Mouse (Mus musculus): ENCODE measurements around the gene Erbb3.

Erbb3 gene

DNA sequence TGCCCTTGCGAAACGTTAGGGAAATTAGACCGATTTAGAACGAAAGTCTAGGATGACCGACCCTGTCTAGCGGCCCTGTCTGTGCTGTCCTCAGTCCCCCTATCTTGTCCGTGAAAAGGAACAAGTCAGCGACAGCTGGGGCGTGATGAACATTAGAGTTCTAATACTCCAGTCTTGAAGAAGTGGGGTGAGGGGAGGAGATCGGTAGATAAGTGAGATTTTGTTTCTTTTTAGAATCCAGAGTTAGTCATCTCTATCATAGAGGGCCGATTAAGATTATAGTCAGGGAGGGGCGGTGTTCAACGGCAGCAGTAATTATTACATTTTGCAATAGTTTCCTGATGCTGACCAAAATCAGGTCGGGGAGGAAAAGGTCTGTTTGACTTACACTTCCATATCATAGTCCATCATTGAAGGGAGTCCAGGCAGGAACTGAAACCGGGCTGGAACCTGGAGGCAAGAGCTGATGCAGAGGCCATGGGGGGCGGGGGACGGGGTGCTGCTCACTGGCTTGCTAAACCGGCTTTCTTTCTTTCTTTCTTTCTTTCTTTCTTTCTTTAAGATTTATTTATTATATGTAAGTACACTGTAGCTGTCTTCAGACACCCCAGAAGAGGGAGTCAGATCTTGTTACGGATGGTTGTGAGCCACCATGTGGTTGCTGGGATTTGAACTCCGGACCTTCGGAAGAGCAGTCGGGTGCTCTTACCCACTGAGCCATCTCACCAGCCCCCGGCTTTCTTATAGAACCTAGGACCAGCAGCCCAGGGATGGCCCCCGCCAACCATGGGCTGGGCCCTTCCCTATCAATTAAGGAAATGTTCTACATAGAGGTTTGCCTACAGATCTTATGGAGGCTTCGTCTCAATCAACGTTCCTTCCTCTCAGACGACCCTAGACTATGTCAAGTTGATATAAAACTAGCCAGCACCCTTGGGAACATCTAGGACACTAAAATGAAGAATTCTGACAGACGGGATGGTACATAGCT is 62.8 kb downstream of the Erbb3 start:
- DNase-seq (ENCODE audit: extremely low read depth, low read depth), result peak; percentile 23

DNA sequence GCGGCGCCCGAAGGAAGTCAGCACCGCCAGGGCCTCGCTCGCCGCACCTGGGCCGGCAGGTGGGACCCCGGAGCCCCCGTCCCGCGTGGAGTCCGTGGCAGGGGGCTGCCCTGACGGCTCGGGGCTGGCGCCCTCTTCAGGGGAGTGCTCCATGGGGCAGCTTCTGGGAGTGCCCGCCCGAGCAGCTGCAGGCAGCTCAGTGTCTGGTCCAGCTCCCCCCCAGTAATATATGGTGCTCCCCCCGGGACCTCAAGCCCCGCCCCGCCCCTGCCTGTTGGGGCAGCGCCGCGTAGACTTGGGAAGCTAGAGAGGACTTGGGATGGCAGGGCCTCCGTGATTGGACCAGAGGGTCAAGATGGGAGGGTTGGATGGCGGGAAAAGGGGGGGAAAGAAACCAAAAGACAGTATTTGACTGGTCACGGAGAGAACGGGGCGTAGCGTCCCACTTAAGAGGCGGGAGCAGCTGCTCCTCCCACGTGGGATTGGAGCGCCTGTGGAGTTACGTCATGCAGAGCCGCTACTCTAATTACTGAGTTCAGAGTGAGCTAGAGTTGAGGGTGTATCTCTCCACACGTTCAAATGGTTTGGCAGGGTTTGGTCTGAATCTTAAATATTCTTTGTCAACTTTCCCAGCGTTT is 63.7 kb downstream of the Erbb3 start, which contains the start of gene Esyt1:
Gene Esyt1, minus strand, starts transcription at position 201 of the 638 bp plus-strand sequence.
- peak; percentile 100 for DNase-seq (ENCODE audit: extremely low read depth, low read depth)

DNA sequence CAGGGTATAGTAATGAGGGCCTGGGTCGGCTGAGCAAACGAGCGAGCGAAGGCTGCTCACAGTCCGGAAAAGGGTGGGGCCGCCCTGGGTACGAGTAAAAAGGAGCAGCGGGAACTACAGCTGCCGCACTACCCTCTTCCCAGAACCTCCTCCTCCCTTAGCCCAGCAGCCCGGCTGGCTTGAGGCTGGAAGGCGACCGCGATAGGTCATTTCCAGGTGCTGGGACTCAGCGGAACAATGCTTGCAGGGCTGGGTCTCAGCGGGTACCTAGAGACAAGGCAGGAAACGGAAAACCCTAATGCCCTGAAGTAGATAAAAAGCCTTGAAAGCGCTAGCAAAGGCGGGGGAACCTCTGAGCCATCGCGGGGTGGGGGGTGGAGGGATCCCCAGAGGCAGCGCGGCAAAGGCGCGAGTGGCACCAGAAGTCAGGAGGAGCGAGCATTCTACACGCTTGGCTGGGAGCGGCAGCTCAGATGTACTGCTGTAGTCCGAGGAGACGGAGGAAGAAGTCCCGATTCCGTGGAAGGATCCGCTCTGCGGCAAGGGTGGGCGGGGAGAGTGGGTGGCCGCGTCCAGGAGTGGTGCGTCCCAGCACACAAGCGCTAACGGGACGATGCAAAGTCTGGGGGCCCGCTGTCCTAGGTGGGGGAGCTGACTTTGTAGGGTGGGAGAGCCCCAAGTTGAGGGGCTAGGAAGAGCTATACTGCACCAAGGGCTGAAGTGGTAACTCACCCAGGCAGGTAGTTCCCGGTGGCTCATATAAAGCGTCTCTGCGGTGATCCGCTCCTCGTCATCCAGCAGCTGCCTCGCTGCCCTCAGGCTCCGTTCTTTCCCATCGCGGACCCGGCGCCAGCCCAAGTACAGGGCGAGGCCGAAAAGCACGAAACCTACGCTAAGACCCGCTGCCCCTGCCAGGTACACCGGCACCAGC is 64.5 kb downstream of the Erbb3 start:
- peak; percentile 68 for DNase-seq (ENCODE audit: extremely low read depth, low read depth)

DNA sequence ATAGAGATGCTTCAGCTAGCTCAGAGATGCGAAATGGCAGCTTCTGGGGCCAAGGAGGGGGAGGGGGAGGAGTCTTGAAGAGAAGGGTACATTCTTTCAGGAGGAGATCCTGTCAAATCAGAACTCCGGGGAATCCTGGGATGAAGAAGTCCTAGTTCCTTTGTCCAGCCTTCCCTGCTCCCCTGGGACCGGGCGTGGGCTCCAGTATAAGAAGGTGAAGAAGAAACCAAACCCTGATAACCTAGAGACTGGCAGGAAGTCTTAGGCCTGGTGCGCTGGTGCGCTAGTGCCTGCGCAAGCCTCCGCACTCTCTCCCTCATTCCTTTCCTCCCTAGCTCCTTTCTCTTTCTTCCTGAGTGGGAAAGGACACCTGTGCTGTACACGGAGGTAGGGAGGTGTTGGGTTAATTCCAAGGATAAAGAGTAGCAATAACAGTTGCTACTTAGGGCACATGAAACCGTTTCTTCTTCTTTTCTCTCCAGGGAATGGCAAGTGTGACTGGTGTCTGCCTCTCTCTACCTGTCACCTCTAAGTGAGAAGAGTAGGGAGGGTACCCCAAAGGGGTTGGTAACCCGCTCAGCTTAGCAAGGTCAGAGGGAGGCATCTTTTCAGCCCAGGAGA is 65.2 kb downstream of the Erbb3 start:
- DNase-seq (ENCODE audit: extremely low read depth, low read depth), result peak; percentile 25

DNA sequence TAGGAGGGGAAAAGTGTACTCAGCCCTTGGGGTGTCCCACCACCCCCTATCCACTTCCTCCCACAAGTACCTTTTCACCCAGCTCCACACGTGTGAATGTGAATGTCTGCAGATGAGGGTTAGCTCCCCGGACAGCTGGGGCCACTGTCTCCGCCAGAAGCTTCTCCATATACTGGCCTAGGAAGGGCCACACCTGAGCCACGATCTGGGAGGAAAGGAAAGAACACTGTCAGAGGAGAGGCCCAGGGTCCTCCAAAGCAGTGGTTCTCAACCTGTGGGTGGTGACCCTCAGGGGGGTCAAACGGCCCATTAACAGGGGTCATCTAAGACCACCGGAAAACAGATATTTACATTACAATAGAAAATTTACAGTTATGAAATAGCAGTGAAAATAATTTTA is 67.1 kb downstream of the Erbb3 start:
- DNase-seq (ENCODE audit: extremely low read depth, low read depth), result no peak

DNA sequence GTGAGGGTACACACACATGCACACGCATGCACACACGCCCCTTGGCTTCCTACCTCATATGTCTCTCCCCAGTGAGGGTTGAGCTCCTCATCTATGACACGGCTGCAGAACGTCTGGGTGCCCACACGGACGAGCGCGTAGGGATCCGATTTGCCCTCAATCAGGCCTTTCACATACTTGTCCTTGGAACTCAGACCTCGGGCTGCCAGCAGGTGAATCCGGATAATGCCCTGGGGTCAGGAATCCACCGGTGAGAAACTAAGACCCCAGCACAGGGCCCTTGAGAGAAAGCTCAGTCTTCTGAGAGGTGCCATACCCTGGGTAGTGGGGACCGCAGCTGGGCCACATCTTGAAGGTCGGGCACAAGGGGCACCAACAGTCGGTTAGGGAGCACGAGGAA is 68.9 kb downstream of the Erbb3 start:
- no peak for DNase-seq (ENCODE audit: extremely low read depth, low read depth)

DNA sequence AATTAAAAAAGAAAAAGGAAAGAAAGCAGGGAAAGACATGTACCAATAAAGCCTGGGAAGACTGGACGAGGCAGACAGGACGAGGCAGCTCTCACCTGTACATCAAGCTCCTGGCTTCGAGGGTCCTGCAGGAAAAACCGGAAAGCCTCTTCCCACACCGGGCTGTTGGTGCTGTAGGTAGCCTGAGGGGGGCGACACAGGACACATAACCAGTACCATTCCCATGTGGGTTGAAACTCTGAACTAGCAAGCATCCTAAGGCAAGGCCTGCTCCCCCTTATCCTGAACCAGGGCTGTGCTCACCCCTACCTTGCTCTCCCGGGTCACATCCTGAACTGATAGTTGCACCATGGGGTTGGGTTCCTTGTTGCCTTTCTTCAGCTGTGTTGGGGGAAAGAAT is 70.6 kb downstream of the Erbb3 start:
- no peak for DNase-seq (ENCODE audit: extremely low read depth, low read depth)
